ENCODE assay signal across 10 mouse cellular contexts in genomic region chr12:28623195-28623594, GRCm38 (mm10). TPM values are rescaled to one million over a fixed set of nuclear protein-coding genes. Genes with fewer than 3 reads are reported as not detected.
DNase-seq lines count a peak whose midpoint lies in the region; ATAC-seq and TF ChIP-seq lines count a peak whose summit lies in the region.
"Had no signal": no experiment of that assay in that cellular context is flagged by ENCODE, and none has a peak within 500 bp of the region (broad histone marks: within the 10 kb centered on the region; RNA-seq: fewer than 3 reads in every experiment).

Gene Colec11, minus strand, starts transcription at chr12:28623377.

- 14% methylated on average over 5 of the region's 5 CpGs for WGBS in lung, embryonic 14.5 days
- WGBS in liver, embryonic 13.5 days (ENCODE audit: insufficient replicate concordance) = 19% methylated on average over 5 of the region's 5 CpGs
- 66% methylated on average over 5 of the region's 5 CpGs for WGBS in forebrain, embryonic 15.5 days

- DNase-seq in lung, embryonic 14.5 days = peak; percentile 80
- DNase-seq in lung, postnatal 36 days = no peak
- DNase-seq in heart, adult 18-20 months = peak; percentile 46 to 75
- DNase-seq in heart, postnatal 14 days = peak; percentile 49 to 52
- no peak for DNase-seq in liver, embryonic 13.5 days
- no peak for DNase-seq in left cerebral cortex, postnatal 10 days (ENCODE audit: extremely low spot score in 1 of 2, low spot score in 2 of 2)
- DNase-seq in layer of hippocampus, postnatal 36 days = no peak
- DNase-seq: cerebellum, adult 9-10 months had no signal

- no peaks in the 10 kb centered on the region for H3K9me3 ChIP-seq in lung, embryonic 14.5 days (ENCODE audit: low read depth, low read length)
- H3K9me3 ChIP-seq in liver, embryonic 13.5 days (replicated peaks) = no peaks in the 10 kb centered on the region
- no peaks in the 10 kb centered on the region for H3K9me3 ChIP-seq in forebrain, embryonic 15.5 days
- H3K9me3 ChIP-seq: limb, embryonic 15.5 days had no signal

- no peak within 1 kb of the TSS for H3K9ac ChIP-seq in lung, embryonic 14.5 days
- no peak within 1 kb of the TSS; the same call in 1 of the 2 replicates for H3K9ac ChIP-seq in liver, embryonic 13.5 days
- H3K9ac ChIP-seq in forebrain, embryonic 15.5 days (replicated peaks) = no peak within 1 kb of the TSS
- H3K9ac ChIP-seq: limb, embryonic 15.5 days had no signal

- H3K36me3 ChIP-seq in lung, embryonic 14.5 days (ENCODE audit: insufficient read depth) = peaks cover 3% of the 10 kb centered on the region; the same call in 1 of the 2 replicates
- 0 out of 2 replicates have a peak, but pooled peaks cover 2% of the 10 kb centered on the region for H3K36me3 ChIP-seq in liver, embryonic 13.5 days
- peaks cover 4% of the 10 kb centered on the region for H3K36me3 ChIP-seq in forebrain, embryonic 15.5 days

- no peaks in the 10 kb centered on the region for H3K27me3 ChIP-seq in lung, embryonic 14.5 days (ENCODE audit: insufficient read depth, low read length)
- H3K27me3 ChIP-seq in liver, embryonic 13.5 days = no peaks in the 10 kb centered on the region
- H3K27me3 ChIP-seq in forebrain, embryonic 15.5 days = no peaks in the 10 kb centered on the region
- H3K27me3 ChIP-seq: limb, embryonic 15.5 days had no signal

- H3K4me2 ChIP-seq in lung, embryonic 14.5 days = peak within 1 kb of the TSS; percentile 16; the same call in 1 of the 2 replicates
- H3K4me2 ChIP-seq in liver, embryonic 13.5 days = peak within 1 kb of the TSS; percentile 33
- H3K4me2 ChIP-seq in forebrain, embryonic 15.5 days (replicated peaks) = no peak within 1 kb of the TSS
- H3K4me2 ChIP-seq: limb, embryonic 15.5 days had no signal

- peak; percentile 75 for ATAC-seq in lung, embryonic 14.5 days (ENCODE audit: insufficient read depth)
- peak; percentile 42; the same call in 1 of the 2 replicates for ATAC-seq in liver, embryonic 13.5 days (ENCODE audit: low read depth)
- no peak for ATAC-seq in forebrain, embryonic 15.5 days (replicated peaks)

- H3K4me1 ChIP-seq in lung, embryonic 14.5 days (ENCODE audit: insufficient read depth) = peaks cover 7% of the 10 kb centered on the region; the same call in 1 of the 2 replicates
- H3K4me1 ChIP-seq in liver, embryonic 13.5 days (replicated peaks) = peaks cover 24% of the 10 kb centered on the region
- H3K4me1 ChIP-seq in forebrain, embryonic 15.5 days = 0 out of 2 replicates have a peak, but pooled peaks cover 11% of the 10 kb centered on the region

- H3K27ac ChIP-seq in lung, embryonic 14.5 days (ENCODE audit: low read depth) = peak within 1 kb of the TSS; percentile 58; the same call in 1 of the 2 replicates
- H3K27ac ChIP-seq in liver, embryonic 13.5 days = 0 out of 2 replicates have a peak within 1 kb of the TSS, but pooled peaks have one; percentile 24
- no peak within 1 kb of the TSS for H3K27ac ChIP-seq in forebrain, embryonic 15.5 days (replicated peaks)
- H3K27ac ChIP-seq: limb, embryonic 15.5 days had no signal

- H3K4me3 ChIP-seq in lung, embryonic 14.5 days (ENCODE audit: low read depth, low read length) = no peak within 1 kb of the TSS
- H3K4me3 ChIP-seq in liver, embryonic 13.5 days (replicated peaks) = peak within 1 kb of the TSS; percentile 14
- no peak within 1 kb of the TSS for H3K4me3 ChIP-seq in forebrain, embryonic 15.5 days
- H3K4me3 ChIP-seq: limb, embryonic 15.5 days had no signal

- intact Hi-C loops in heart, postnatal 14 days (cut with DNase I) = no loop called here
- intact Hi-C loops in left cerebral cortex, postnatal 10 days (cut with DNase I) = no loop called here

- no peak for TF ChIP-seq CTCF in lung, embryonic 14.5 days (IDR thresholded peaks at IDR 0.05; ENCODE audit: low read depth)

RNA-seq across cellular contexts. Expression of gene Colec11, which starts in this region (rescaled TPM):
- 2.6 and 3.4 TPM in 2 replicates for polyA plus RNA-seq in lung, embryonic 14.5 days (2014; fragmentation: Nextera tagmentation; extraction: Ambion mirVana)
- total RNA-seq in heart, adult 18-20 months (2021) = 10 to 100 TPM; 14.1 to 15.6 TPM
- 10 to 100 TPM; 27.1 to 30.6 TPM for total RNA-seq in heart, postnatal 14 days (2021)
- 14.9 and 17.2 TPM in 2 replicates for polyA plus RNA-seq in liver, embryonic 13.5 days (2015; fragmentation: Nextera tagmentation; extraction: Ambion mirVana)
- under 1 TPM; 0.41 to 0.47 TPM for total RNA-seq in left cerebral cortex, postnatal 10 days (2021)
- total RNA-seq in layer of hippocampus, postnatal 36 days (2021) = under 1 TPM; 0.72 to 0.81 TPM
- 0.52 and 0.73 TPM in 2 replicates for polyA plus RNA-seq in forebrain, embryonic 15.5 days (2015; fragmentation: Nextera tagmentation; extraction: Ambion mirVana)

Comparison
In these comparisons a context has a peak if more than half of its experiments do, and no peak if none do; other contexts are left out.
1. RNA of gene Colec11 (total RNA-seq): 27.1 to 30.6 TPM in heart, postnatal 14 days and 14.1 to 15.6 TPM in heart, adult 18-20 months; 0.72 to 0.81 TPM in layer of hippocampus, postnatal 36 days and 0.41 to 0.47 TPM in left cerebral cortex, postnatal 10 days; every median in the first group is over 4 times any median in the second.
2. DNase-seq: peak in lung, embryonic 14.5 days (single experiment), heart, adult 18-20 months (2 of 2) and heart, postnatal 14 days (2 of 2); none in lung, postnatal 36 days (single experiment), liver, embryonic 13.5 days (single experiment), left cerebral cortex, postnatal 10 days (0 of 2) and layer of hippocampus, postnatal 36 days (0 of 2).